Mouse (Mus musculus) liver, embryonic 14.5 days (tissue): ENCODE data around the gene Gcfc2.

Source experiments
- CTCF ChIP-seq: IDR thresholded peaks from 2 replicates; pipeline ENCODE4 v1.5.1; 2016; ENCODE audit warnings: antibody characterized with exemption, low read depth, control low read depth
- EP300 ChIP-seq: IDR thresholded peaks from 2 replicates; pipeline ENCODE4 v1.6.1; 2016; ENCODE audit warnings: antibody characterized with exemption, low read depth

DNA sequence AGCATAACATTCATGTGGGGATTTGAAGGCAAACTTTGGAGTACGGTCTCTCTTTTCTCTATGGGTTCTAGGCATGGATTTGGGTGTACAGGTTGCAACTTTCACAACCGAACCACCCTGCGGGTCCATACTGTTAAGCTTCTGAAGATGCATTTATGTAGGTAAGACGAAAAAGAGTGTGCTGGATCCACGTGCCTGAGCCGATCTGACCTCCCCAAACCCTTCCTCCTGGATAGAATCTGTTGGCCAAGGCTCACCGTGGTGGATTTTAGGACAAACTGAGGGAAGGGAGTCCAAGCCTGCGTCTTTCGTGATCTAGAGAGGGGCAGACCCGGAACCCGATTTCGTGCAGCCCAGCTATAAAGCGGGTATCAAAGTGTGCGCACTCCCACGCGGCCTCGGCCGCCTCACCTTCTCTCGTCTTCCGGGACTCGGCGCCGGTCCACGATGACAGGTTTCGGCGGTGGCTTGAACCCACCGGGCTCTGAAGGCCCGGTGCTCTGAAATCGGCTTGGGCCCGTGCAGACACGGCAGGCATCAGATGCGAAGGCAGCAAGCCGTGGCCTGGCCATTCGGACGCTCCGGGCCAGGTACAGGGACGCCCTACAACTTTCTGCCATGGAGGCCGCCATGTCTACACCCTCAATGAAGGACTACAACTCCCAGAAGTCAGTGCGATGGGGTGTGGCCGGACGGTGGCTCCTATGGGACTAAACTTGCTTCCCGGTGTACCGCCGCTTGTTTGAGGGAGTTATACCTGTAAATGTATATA lies 42.0 kb downstream of the Gcfc2 start, which contains the start of gene Mrpl19:
- TF ChIP-seq CTCF = no peak
- TF ChIP-seq EP300 = no peak
